Mouse (Mus musculus): ENCODE data around the gene Ccnyl1. TPM values are rescaled to one million over a fixed set of nuclear protein-coding genes. Genes with fewer than 3 reads are reported as not detected.

Gene Ccnyl1
- polyA plus RNA-seq, 1 experiment, result 7.8 TPM

DNA sequence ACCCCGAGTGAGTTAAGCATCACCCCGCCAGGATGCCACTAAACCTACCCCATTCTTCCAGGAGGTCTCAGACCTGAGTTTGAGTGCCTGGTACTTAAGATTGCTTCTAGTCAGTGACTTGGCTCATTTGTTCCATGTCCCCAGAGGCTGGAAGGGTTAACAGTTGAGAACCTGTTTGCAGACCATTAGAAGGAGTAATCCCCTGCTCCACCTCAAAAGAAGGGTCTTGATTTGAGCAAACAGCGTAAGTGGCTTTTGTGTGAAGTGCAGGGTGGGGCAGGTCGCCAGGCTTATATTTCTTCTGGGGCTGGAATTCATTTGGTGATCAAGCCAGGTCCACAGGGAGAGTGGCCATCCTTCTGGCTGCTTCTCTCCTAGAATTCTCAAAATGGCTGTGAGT lies 83.0 kb downstream of the Ccnyl1 start:
- WGBS, result 84% methylated on average over 4 of the region's 4 CpGs
- Histone ChIP-seq H3K4me1 (ENCODE audit: control insufficient read depth, insufficient read depth, insufficient read length) (no peaks in the 10 kb centered on the region), H3K27ac (ENCODE audit: insufficient read depth, low read length) (no peak overlapping the region), H3K36me3 (ENCODE audit: control insufficient read depth, insufficient read depth, low read length) (no peaks in the 10 kb centered on the region), H3K4me3 (ENCODE audit: extremely low read depth, insufficient read depth, insufficient read length) (no peak overlapping the region), H3K27me3 (ENCODE audit: control insufficient read depth, insufficient read depth, low read length) (no peaks in the 10 kb centered on the region)
- TF ChIP-seq CTCF (IDR thresholded peaks at IDR 0.05; ENCODE audit: extremely low read depth, insufficient read depth, insufficient read length, insufficient replicate concordance) (no peak), POLR2A (IDR thresholded peaks at IDR 0.05; ENCODE audit: low read depth, low read length) (no peak)
- DNase-seq (ENCODE audit: low read depth in 1 of 2, low spot score in 2 of 2), result no peak

Other genes with a start within 250 kb of the Ccnyl1 start
- 25.5 and 26.1 TPM in 2 replicates for gene Creb1, start 157.8 kb upstream of the Ccnyl1 start, polyA plus RNA-seq (2012; rRNA removed)
- gene Mettl21a, start 73.2 kb upstream of the Ccnyl1 start, polyA plus RNA-seq (2012; rRNA removed), result 4.4 and 5.5 TPM in 2 replicates
- gene Fzd5, start 47.3 kb downstream of the Ccnyl1 start, polyA plus RNA-seq (2012; rRNA removed), result 7.6 and 10.6 TPM in 2 replicates

Data from spleen, adult 2 months (tissue).